Mouse (Mus musculus): ENCODE data around the gene Rraga.

GRCm38 (mm10) chr4:86574939-86575282, 557 bp upstream of the Rraga start:
- TF ChIP-seq USF2 (IDR thresholded peaks at IDR 0.05; ENCODE audit: borderline replicate concordance in 1 of 2, insufficient read depth in 1 of 2, low read depth in 1 of 2, low read length in 2 of 2) (no peak), GATA1 (IDR thresholded peaks at IDR 0.05; ENCODE audit: low read depth, low read length) (no peak), CTCF (IDR thresholded peaks at IDR 0.05 in 2 of 3, conservative IDR thresholded peaks at IDR 0.05 in 1 of 3; ENCODE audit: control insufficient read depth in 1 of 3, insufficient read depth in 1 of 3, low read depth in 2 of 3, low read length in 3 of 3, poor library complexity in 1 of 3, severe bottlenecking in 1 of 3) (no peak)

All from MEL (cell line).